Mouse (Mus musculus): ENCODE results near the gene Fermt3. TPM values are rescaled to one million over a fixed set of nuclear protein-coding genes. Genes with fewer than 3 reads are reported as not detected.

Gene Fermt3
- polyA plus RNA-seq, 1 experiment from 2014 or later, result 7.6 TPM

- no peaks in the 10 kb centered on the region for H3K9me3 ChIP-seq (ENCODE audit: control insufficient read depth, low read length)
- peak within 1 kb of the TSS; percentile 83 for H3K9ac ChIP-seq (ENCODE audit: low read length)
- no peak for TF ChIP-seq EP300 (optimal IDR thresholded peaks at IDR 0.05)
- TF ChIP-seq CTCF (IDR thresholded peaks at IDR 0.05; ENCODE audit: low read depth), result no peak
- H3K4me3 ChIP-seq (ENCODE audit: low read depth, low read length), result peak within 1 kb of the TSS; percentile 74
- H3K27ac ChIP-seq (replicated peaks), result peak within 1 kb of the TSS; percentile 88
- ATAC-seq (ENCODE audit: low FRiP score, low TSS enrichment) (peak; percentile 49), DNase-seq (ENCODE audit: low spot score) (peak; percentile 68)
- peak within 1 kb of the TSS; percentile 94 for H3K4me2 ChIP-seq (replicated peaks; ENCODE audit: low read depth)
- under 1% methylated on average over 67 of the region's 85 CpGs for WGBS
- no peaks in the 10 kb centered on the region for H3K36me3 ChIP-seq (ENCODE audit: control insufficient read depth, insufficient read depth, low read length)
- peaks cover 2% of the 10 kb centered on the region; the same call in 1 of the 2 replicates for H3K4me1 ChIP-seq (replicated peaks; ENCODE audit: control insufficient read depth, insufficient read depth)
- H3K27me3 ChIP-seq (ENCODE audit: control insufficient read depth, insufficient read depth, low read length), result no peaks in the 10 kb centered on the region
Measured at GRCm38 (mm10) chr19:6987061-6987903, 32.0 kb downstream of the Fermt3 start, which contains the start of gene Vegfb. TSS of gene Vegfb (minus strand) at chr19:6987651.

GRCm38 (mm10) chr19:6985951-6986708, 33.1 kb downstream of the Fermt3 start:
- H3K9me3 ChIP-seq (ENCODE audit: control insufficient read depth, low read length), result no peaks in the 10 kb centered on the region

GRCm38 (mm10) chr19:6985300-6985699, 34.0 kb downstream of the Fermt3 start:
- 80% methylated on average over 19 of the region's 19 CpGs for WGBS
- Histone ChIP-seq H3K27me3 (ENCODE audit: control insufficient read depth, insufficient read depth, low read length) (no peaks in the 10 kb centered on the region), H3K4me3 (ENCODE audit: low read depth, low read length) (no peak overlapping the region), H3K4me2 (replicated peaks; ENCODE audit: low read depth) (no peak overlapping the region), H3K9me3 (ENCODE audit: control insufficient read depth, low read length) (no peaks in the 10 kb centered on the region), H3K9ac (ENCODE audit: low read length) (no peak overlapping the region), H3K36me3 (ENCODE audit: control insufficient read depth, insufficient read depth, low read length) (no peaks in the 10 kb centered on the region), H3K27ac (replicated peaks) (no peak overlapping the region), H3K4me1 (replicated peaks; ENCODE audit: control insufficient read depth, insufficient read depth) (peaks cover 6% of the 10 kb centered on the region; the same call in 1 of the 2 replicates)
- DNase-seq (ENCODE audit: low spot score), result no peak
- no peak for ATAC-seq (ENCODE audit: low FRiP score, low TSS enrichment)
- no peak for TF ChIP-seq CTCF (IDR thresholded peaks at IDR 0.05; ENCODE audit: low read depth)
- no peak for TF ChIP-seq EP300 (optimal IDR thresholded peaks at IDR 0.05)

More at GRCm38 (mm10) chr19:6985951-6986708, 33.1 kb downstream of the Fermt3 start:
- Histone ChIP-seq H3K9ac (ENCODE audit: low read length) (no peak overlapping the region; the same call in 1 of the 2 replicates), H3K27me3 (ENCODE audit: control insufficient read depth, insufficient read depth, low read length) (no peaks in the 10 kb centered on the region), H3K27ac (replicated peaks) (no peak overlapping the region), H3K4me1 (replicated peaks; ENCODE audit: control insufficient read depth, insufficient read depth) (peaks cover 6% of the 10 kb centered on the region; the same call in 1 of the 2 replicates), H3K4me3 (ENCODE audit: low read depth, low read length) (peak overlapping the region; percentile 74), H3K4me2 (replicated peaks; ENCODE audit: low read depth) (peak overlapping the region; percentile 94), H3K36me3 (ENCODE audit: control insufficient read depth, insufficient read depth, low read length) (no peaks in the 10 kb centered on the region)
- ATAC-seq (ENCODE audit: low FRiP score, low TSS enrichment) (no peak), DNase-seq (ENCODE audit: low spot score) (no peak)
- no peak for TF ChIP-seq EP300 (optimal IDR thresholded peaks at IDR 0.05)
- no peak for TF ChIP-seq CTCF (IDR thresholded peaks at IDR 0.05; ENCODE audit: low read depth)
- WGBS, result 72% methylated on average over 10 of the region's 10 CpGs

- TF ChIP-seq CTCF (IDR thresholded peaks at IDR 0.05; ENCODE audit: low read depth) (no peak), EP300 (optimal IDR thresholded peaks at IDR 0.05) (no peak)
- Histone ChIP-seq H3K4me1 (replicated peaks; ENCODE audit: control insufficient read depth, insufficient read depth) (peaks cover 7% of the 10 kb centered on the region), H3K4me3 (ENCODE audit: low read depth, low read length) (no peak overlapping the region), H3K36me3 (ENCODE audit: control insufficient read depth, insufficient read depth, low read length) (no peaks in the 10 kb centered on the region), H3K9ac (ENCODE audit: low read length) (no peak overlapping the region), H3K27ac (replicated peaks) (no peak overlapping the region), H3K27me3 (ENCODE audit: control insufficient read depth, insufficient read depth, low read length) (no peaks in the 10 kb centered on the region), H3K4me2 (replicated peaks; ENCODE audit: low read depth) (no peak overlapping the region), H3K9me3 (ENCODE audit: control insufficient read depth, low read length) (no peaks in the 10 kb centered on the region)
- WGBS, result 94% methylated on average over 5 of the region's 5 CpGs
- no peak for ATAC-seq (ENCODE audit: low FRiP score, low TSS enrichment)
- DNase-seq (ENCODE audit: low spot score), result no peak
Measured at GRCm38 (mm10) chr19:6983621-6984020, 35.6 kb downstream of the Fermt3 start.

GRCm38 (mm10) chr19:6981465-6981864, 37.8 kb downstream of the Fermt3 start:
- ATAC-seq (ENCODE audit: low FRiP score, low TSS enrichment) (no peak), DNase-seq (ENCODE audit: low spot score) (no peak)
- peaks cover 8% of the 10 kb centered on the region; the same call in 1 of the 2 replicates for H3K4me1 ChIP-seq (replicated peaks; ENCODE audit: control insufficient read depth, insufficient read depth)
- no peak overlapping the region for H3K4me3 ChIP-seq (ENCODE audit: low read depth, low read length)
- TF ChIP-seq EP300 (optimal IDR thresholded peaks at IDR 0.05) (no peak), CTCF (IDR thresholded peaks at IDR 0.05; ENCODE audit: low read depth) (no peak)
- 0 out of 2 replicates have a peak overlapping the region, but pooled peaks have one; percentile 40 for H3K27ac ChIP-seq (replicated peaks)
- no peaks in the 10 kb centered on the region for H3K27me3 ChIP-seq (ENCODE audit: control insufficient read depth, insufficient read depth, low read length)
- peak overlapping the region; percentile 84 for H3K4me2 ChIP-seq (replicated peaks; ENCODE audit: low read depth)
- WGBS, result 90% methylated on average over 4 of the region's 4 CpGs
- peaks cover 6% of the 10 kb centered on the region for H3K36me3 ChIP-seq (ENCODE audit: control insufficient read depth, insufficient read depth, low read length)
- no peak overlapping the region for H3K9ac ChIP-seq (ENCODE audit: low read length)
- no peaks in the 10 kb centered on the region for H3K9me3 ChIP-seq (ENCODE audit: control insufficient read depth, low read length)

Data from stomach, postnatal 0 days (tissue).